Mouse (Mus musculus) layer of hippocampus, adult 2 months (tissue): ENCODE data around the gene Ttll12. TPM values are rescaled to one million over a fixed set of nuclear protein-coding genes. Genes with fewer than 3 reads are reported as not detected.

ENCODE experiments used
- DNase-seq, 2 experiments: peaks; one replicate each; pipeline ENCODE4 v3.0.0; 2022; ENCODE audit warnings: low spot score in 2 of 2
- H3K27ac ChIP-seq: fragments of 200-600 bp; 2 replicates; pipeline ENCODE4 v1.8.1; 2022
- H3K4me3 ChIP-seq: fragments of 200-600 bp; 2 replicates; pipeline ENCODE4 v1.8.1; 2022; ENCODE audit warnings: mild to moderate bottlenecking
- CTCF ChIP-seq: fragments of 200-600 bp; conservative IDR thresholded peaks from 2 replicates; pipeline ENCODE4 v1.8.1; 2022; ENCODE audit warnings: antibody characterized with exemption, mild to moderate bottlenecking, moderate library complexity
- total RNA-seq, 2 experiments: library from RNA; stranded (reverse); gene quantifications; 2 replicates each; pipeline ENCODE4 v1.2.3; 2021

Ttll12 gene
- total RNA-seq, 2 experiments from 2014 or later, result 10.3 to 11.2 TPM

GRCm38 (mm10) chr15:83591758-83592157, 3.2 kb downstream of the Ttll12 start:
- H3K4me3 ChIP-seq, result no peak overlapping the region
- no peak for DNase-seq
- H3K27ac ChIP-seq, result no peak overlapping the region
- no peak for TF ChIP-seq CTCF

DNA sequence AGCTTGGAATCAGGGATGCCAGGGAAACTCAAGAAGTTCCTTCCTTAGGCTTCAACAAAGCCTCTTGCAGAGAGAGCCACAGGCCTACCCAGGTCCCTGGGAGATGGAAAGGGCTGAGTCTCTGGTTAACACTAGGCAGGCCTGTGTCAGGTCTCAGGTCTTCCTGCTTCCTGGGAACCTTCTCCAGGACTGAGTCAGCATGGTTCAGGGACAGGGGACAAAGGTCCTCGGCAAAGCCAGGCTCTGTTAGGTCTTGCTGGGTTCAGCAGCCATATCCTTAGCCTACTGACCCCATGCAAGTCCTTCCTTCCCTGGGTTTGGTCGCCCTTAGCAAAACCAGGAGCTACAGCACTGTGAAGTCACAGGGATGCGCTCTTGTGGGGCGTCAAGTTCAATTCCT, 4.1 kb downstream of the Ttll12 start:
- no peak for DNase-seq
- no peak overlapping the region for H3K27ac ChIP-seq
- no peak overlapping the region for H3K4me3 ChIP-seq
- no peak for TF ChIP-seq CTCF

- no peak for TF ChIP-seq CTCF
- H3K4me3 ChIP-seq, result no peak overlapping the region
- no peak for DNase-seq
- no peak overlapping the region for H3K27ac ChIP-seq
Measured at GRCm38 (mm10) chr15:83584741-83585220, 10.2 kb downstream of the Ttll12 start.

DNA sequence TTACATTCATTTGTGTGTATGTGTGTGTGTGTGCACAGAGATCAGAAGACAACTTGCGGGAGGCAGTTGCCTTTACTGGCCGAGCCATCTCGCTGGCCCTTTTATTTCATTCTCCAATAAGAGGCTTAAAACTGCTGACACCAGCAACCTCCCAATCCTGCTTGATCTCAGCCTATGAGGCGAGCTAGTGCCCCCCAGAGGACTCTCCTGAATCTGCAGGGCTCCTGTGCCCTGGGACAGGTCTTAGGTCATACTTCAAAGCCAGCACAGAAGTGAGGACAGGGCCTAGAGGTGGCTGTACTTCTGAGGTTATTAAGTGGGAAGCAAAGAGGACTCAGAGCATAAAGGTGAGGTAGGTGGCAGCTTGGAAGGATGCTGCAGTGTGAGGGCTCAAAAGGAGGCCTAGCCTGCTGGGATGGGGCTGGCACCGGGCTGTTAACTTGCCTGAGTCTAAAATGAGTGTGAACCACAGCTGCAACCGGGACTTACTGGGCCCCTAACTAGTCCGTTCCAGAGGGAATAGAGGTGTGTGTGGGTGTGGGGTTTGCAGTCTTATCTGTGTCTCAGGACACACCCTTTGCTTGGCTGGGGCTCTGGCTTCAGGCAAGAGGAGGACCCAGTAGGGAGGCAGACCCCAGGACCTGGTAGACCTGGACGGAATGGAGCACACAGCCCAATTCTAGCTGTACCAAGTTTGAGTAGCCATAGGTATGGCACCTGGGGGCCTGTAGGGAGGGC, 11.4 kb downstream of the Ttll12 start:
- no peak overlapping the region for H3K27ac ChIP-seq
- peak in 1 of 2 experiments; percentile 37 for DNase-seq
- peak; percentile 76 for TF ChIP-seq CTCF

DNA sequence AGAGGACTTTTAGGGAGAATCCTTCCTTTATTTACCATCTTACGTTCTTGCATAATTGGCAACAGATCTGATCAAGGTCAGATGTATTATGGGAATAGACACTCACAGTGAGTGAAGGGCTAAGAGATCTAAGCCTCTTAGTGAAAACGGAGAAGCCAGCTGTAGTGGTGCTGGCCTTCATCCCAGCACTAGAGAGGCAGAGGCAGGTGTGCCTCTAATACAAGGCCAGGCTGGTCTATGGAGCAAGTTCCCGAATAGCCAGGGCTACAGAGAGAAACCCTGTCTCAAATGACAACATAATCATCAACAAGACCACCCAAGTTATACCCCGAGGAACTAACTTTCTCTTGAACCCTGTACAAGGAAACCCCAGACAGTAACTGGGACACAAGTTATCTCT, 12.0 kb downstream of the Ttll12 start:
- no peak for TF ChIP-seq CTCF
- H3K27ac ChIP-seq, result no peak overlapping the region
- DNase-seq, result no peak
- no peak overlapping the region for H3K4me3 ChIP-seq

More for the DNA sequence above, 11.4 kb downstream of the Ttll12 start:
- H3K4me3 ChIP-seq, result no peak overlapping the region

DNA sequence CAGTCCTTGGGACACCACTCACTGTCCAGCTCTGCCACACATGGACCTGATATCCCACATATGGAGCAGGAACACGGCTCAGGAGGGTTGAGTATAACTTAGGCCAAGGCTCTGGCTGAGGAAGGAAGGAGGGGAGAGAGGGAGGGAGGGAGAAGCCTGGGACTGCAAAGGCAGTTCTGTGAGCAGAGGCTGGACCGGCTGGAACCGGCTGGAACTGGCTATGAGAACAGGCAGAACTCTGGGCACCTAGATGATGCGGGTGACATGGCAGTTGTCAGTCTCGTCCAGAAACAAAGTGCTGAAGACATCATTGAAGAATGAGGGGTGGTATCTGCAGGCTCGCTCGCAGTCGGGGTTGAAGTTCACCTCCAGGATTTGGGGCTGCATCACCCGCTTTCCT, 18.3 kb downstream of the Ttll12 start:
- no peak overlapping the region for H3K4me3 ChIP-seq
- DNase-seq, result no peak
- H3K27ac ChIP-seq, result no peak overlapping the region
- no peak for TF ChIP-seq CTCF

GRCm38 (mm10) chr15:83575543-83575942, 19.4 kb downstream of the Ttll12 start:
- no peak for DNase-seq
- Histone ChIP-seq H3K4me3 (no peak overlapping the region), H3K27ac (no peak overlapping the region)
- no peak for TF ChIP-seq CTCF

DNA sequence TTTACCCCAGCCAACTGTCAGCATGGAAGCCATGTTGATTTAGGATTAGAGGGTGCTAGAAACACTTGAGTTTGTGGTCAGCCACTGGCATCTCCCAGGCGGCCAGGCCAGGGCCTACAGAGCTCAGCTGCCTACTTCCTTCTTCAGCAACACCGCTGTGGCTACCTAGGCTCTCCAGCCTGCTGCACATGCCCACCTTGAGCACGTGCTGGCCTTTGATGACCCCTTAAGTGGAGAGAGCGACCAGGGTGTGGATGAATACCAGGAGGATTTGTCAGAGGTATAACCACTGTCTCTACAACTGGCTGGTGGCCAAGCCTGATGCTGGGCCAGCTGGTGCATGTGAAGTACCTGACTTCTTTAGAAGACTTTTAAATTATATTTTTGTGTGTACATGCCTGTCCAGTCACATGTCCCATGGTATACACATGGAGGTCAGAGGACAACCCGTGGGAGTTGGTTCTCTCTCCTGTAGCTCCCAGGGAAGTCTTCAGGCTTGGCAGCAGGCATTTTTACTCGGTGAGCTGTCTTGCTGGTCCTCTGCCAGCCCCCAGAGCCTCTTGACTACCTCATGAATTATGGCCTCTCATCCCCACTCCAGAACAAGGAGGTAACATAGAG, 20.1 kb downstream of the Ttll12 start:
- no peak for DNase-seq
- Histone ChIP-seq H3K27ac (no peak overlapping the region), H3K4me3 (no peak overlapping the region)
- TF ChIP-seq CTCF, result no peak

GRCm38 (mm10) chr15:83573606-83574005, 21.4 kb downstream of the Ttll12 start:
- no peak for DNase-seq
- H3K4me3 ChIP-seq, result no peak overlapping the region
- no peak for TF ChIP-seq CTCF
- no peak overlapping the region for H3K27ac ChIP-seq

DNA sequence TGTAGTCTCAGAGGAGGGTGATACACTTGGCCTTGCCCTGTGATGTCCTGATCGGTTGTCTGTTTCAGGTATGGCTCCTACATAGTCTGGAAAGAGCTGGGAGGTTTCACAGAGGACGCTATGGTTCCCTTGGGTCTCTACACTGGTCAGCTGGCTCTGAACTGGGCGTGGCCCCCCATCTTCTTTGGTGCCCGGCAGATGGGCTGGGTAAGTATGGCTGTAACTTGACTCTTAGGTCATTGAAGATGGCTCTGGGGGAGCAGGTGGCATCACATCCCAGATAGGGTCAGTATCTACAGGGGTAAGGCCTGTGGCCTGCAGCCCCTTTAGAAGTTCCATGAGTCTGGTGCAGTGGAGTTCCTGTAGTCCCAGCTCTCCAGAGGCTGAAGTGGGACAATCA, 22.8 kb downstream of the Ttll12 start:
- TF ChIP-seq CTCF, result no peak
- no peak for DNase-seq
- no peak overlapping the region for H3K27ac ChIP-seq
- H3K4me3 ChIP-seq, result no peak overlapping the region

GRCm38 (mm10) chr15:83571636-83572035, 23.3 kb downstream of the Ttll12 start:
- no peak for DNase-seq
- Histone ChIP-seq H3K27ac (no peak overlapping the region), H3K4me3 (no peak overlapping the region)
- no peak for TF ChIP-seq CTCF

GRCm38 (mm10) chr15:83570641-83571040, 24.3 kb downstream of the Ttll12 start:
- TF ChIP-seq CTCF, result peak; percentile 50
- no peak overlapping the region for H3K27ac ChIP-seq
- no peak overlapping the region for H3K4me3 ChIP-seq
- DNase-seq, result no peak

DNA sequence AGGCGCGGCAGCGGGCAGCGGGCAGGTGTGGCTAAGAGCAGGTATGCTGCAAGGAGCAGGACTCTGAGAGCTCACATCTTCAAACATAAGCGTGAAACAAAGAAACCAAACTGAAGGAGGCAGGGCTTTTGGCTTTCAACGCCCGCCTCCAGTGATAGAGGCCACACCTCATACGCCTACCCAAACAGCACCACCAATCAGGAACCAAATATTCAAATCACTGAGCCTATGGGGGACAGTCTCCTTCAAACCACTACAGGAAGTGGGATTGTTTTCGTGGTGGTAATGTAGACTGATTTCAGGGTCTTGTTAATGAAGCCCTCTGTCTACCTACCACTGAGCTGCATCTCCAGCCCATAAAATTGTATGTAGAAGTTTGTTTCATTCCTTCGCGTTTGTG, 25.3 kb downstream of the Ttll12 start:
- TF ChIP-seq CTCF, result no peak
- H3K27ac ChIP-seq, result no peak overlapping the region
- H3K4me3 ChIP-seq, result no peak overlapping the region
- DNase-seq, result no peak

GRCm38 (mm10) chr15:83568544-83568943, 26.4 kb downstream of the Ttll12 start:
- Histone ChIP-seq H3K27ac (no peak overlapping the region), H3K4me3 (no peak overlapping the region)
- no peak for TF ChIP-seq CTCF
- no peak for DNase-seq
